Mouse (Mus musculus): ENCODE results near the gene Slc8b1. TPM values are rescaled to one million over a fixed set of nuclear protein-coding genes. Genes with fewer than 3 reads are reported as not detected.
A peak's percentile ranks its signal among the peaks of the same experiment; 100 is the strongest.

Gene Slc8b1
- 19.6 TPM for polyA plus RNA-seq (2012; fragmentation: generic; extraction: Trizol)

- H3K4me2 ChIP-seq (ENCODE audit: low read depth): peak within 1 kb of the TSS; percentile 90
- H3K79me2 ChIP-seq (ENCODE audit: control insufficient read depth, insufficient read depth): peaks cover 9% of the 10 kb centered on the region
- no peaks in the 10 kb centered on the region for H3K36me3 ChIP-seq (ENCODE audit: control insufficient read depth, insufficient read depth)
- peak within 1 kb of the TSS; percentile 64 for H3K4me3 ChIP-seq
- TF ChIP-seq CEBPB (IDR thresholded peaks at IDR 0.05; ENCODE audit: insufficient read depth, poor library complexity, severe bottlenecking) (no peak), POLR2A (IDR thresholded peaks at IDR 0.05; ENCODE audit: insufficient read length, low read depth) (peak; percentile 82), TCF12 (IDR thresholded peaks at IDR 0.05; ENCODE audit: insufficient read depth, poor library complexity, severe bottlenecking) (no peak), SRF (IDR thresholded peaks at IDR 0.05; ENCODE audit: control insufficient read depth, insufficient read length, low read depth) (peak; percentile 51), POLR2AphosphoS2 (IDR thresholded peaks at IDR 0.05; ENCODE audit: insufficient read length, low read depth) (peak; percentile 59), MYOG (IDR thresholded peaks at IDR 0.05; ENCODE audit: control insufficient read depth in 1 of 3, insufficient read depth in 1 of 3, insufficient read length in 2 of 3, low read depth in 2 of 3) (peak in 1 of 3 experiments; percentile 4), E2F4 (IDR thresholded peaks at IDR 0.05; ENCODE audit: insufficient read depth) (no peak)
- no peaks in the 10 kb centered on the region for H3K27me3 ChIP-seq (ENCODE audit: control insufficient read depth, insufficient read depth, insufficient read length)
- H3ac ChIP-seq (ENCODE audit: control insufficient read depth, insufficient read length): no peak within 1 kb of the TSS
Observed at GRCm38 (mm10) chr5:120510982-120511642, at the start of gene Slc8b1. Gene Slc8b1, plus strand, starts transcription at chr5:120511168.

- Histone ChIP-seq H3ac (ENCODE audit: control insufficient read depth, insufficient read length) (no peak overlapping the region), H3K27me3 (ENCODE audit: control insufficient read depth, insufficient read depth, insufficient read length) (peaks cover 28% of the 10 kb centered on the region), H3K36me3 (ENCODE audit: control insufficient read depth, insufficient read depth) (no peaks in the 10 kb centered on the region)
Observed at GRCm38 (mm10) chr5:120461902-120462301, 49.1 kb upstream of the Slc8b1 start.

GRCm38 (mm10) chr5:120464321-120464720 is 46.6 kb upstream of the Slc8b1 start:
- Histone ChIP-seq H3K4me3 (no peak overlapping the region), H3K79me2 (ENCODE audit: control insufficient read depth, insufficient read depth) (no peaks in the 10 kb centered on the region), H3K36me3 (ENCODE audit: control insufficient read depth, insufficient read depth) (no peaks in the 10 kb centered on the region), H3K27me3 (ENCODE audit: control insufficient read depth, insufficient read depth, insufficient read length) (peaks cover 38% of the 10 kb centered on the region), H3ac (ENCODE audit: control insufficient read depth, insufficient read length) (no peak overlapping the region), H3K4me2 (ENCODE audit: low read depth) (no peak overlapping the region)
- no peak for TF ChIP-seq TCF3 (IDR thresholded peaks at IDR 0.05; ENCODE audit: insufficient read length, low read depth)
- TF ChIP-seq POLR2A (IDR thresholded peaks at IDR 0.05; ENCODE audit: insufficient read length, low read depth): no peak
- TF ChIP-seq USF1 (IDR thresholded peaks at IDR 0.05; ENCODE audit: low read depth): no peak
- TF ChIP-seq REST (IDR thresholded peaks at IDR 0.05; ENCODE audit: insufficient read depth, insufficient read length): no peak
- no peak for TF ChIP-seq MAX (IDR thresholded peaks at IDR 0.05; ENCODE audit: low read depth)
- no peak for TF ChIP-seq CEBPB (IDR thresholded peaks at IDR 0.05; ENCODE audit: insufficient read depth, poor library complexity, severe bottlenecking)
- no peak for TF ChIP-seq MYOD1 (IDR thresholded peaks at IDR 0.05; ENCODE audit: control insufficient read depth in 1 of 3, insufficient read length in 2 of 3, low read depth in 2 of 3)
- no peak for TF ChIP-seq E2F4 (IDR thresholded peaks at IDR 0.05; ENCODE audit: insufficient read depth)
- no peak for TF ChIP-seq MYOG (IDR thresholded peaks at IDR 0.05; ENCODE audit: control insufficient read depth in 1 of 3, insufficient read depth in 1 of 3, insufficient read length in 2 of 3, low read depth in 2 of 3)
- TF ChIP-seq SRF (IDR thresholded peaks at IDR 0.05; ENCODE audit: control insufficient read depth, insufficient read length, low read depth): no peak
- TF ChIP-seq POLR2AphosphoS2 (IDR thresholded peaks at IDR 0.05; ENCODE audit: insufficient read length, low read depth): no peak
- no peak for TF ChIP-seq TCF12 (IDR thresholded peaks at IDR 0.05; ENCODE audit: insufficient read depth, poor library complexity, severe bottlenecking)

More at GRCm38 (mm10) chr5:120461902-120462301, 49.1 kb upstream of the Slc8b1 start:
- Histone ChIP-seq H3K4me2 (ENCODE audit: low read depth) (no peak overlapping the region), H3K4me3 (no peak overlapping the region), H3K79me2 (ENCODE audit: control insufficient read depth, insufficient read depth) (no peaks in the 10 kb centered on the region)
- TF ChIP-seq E2F4 (IDR thresholded peaks at IDR 0.05; ENCODE audit: insufficient read depth) (no peak), MAX (IDR thresholded peaks at IDR 0.05; ENCODE audit: low read depth) (no peak), REST (IDR thresholded peaks at IDR 0.05; ENCODE audit: insufficient read depth, insufficient read length) (no peak), TCF3 (IDR thresholded peaks at IDR 0.05; ENCODE audit: insufficient read length, low read depth) (no peak)

GRCm38 (mm10) chr5:120465062-120465461 is 45.9 kb upstream of the Slc8b1 start:
- TF ChIP-seq MYOG (IDR thresholded peaks at IDR 0.05; ENCODE audit: control insufficient read depth in 1 of 3, insufficient read depth in 1 of 3, insufficient read length in 2 of 3, low read depth in 2 of 3) (no peak), USF1 (IDR thresholded peaks at IDR 0.05; ENCODE audit: low read depth) (no peak), TCF12 (IDR thresholded peaks at IDR 0.05; ENCODE audit: insufficient read depth, poor library complexity, severe bottlenecking) (no peak), TCF3 (IDR thresholded peaks at IDR 0.05; ENCODE audit: insufficient read length, low read depth) (no peak), MAX (IDR thresholded peaks at IDR 0.05; ENCODE audit: low read depth) (no peak)
- Histone ChIP-seq H3ac (ENCODE audit: control insufficient read depth, insufficient read length) (no peak overlapping the region), H3K79me2 (ENCODE audit: control insufficient read depth, insufficient read depth) (no peaks in the 10 kb centered on the region), H3K36me3 (ENCODE audit: control insufficient read depth, insufficient read depth) (no peaks in the 10 kb centered on the region), H3K4me3 (no peak overlapping the region), H3K27me3 (ENCODE audit: control insufficient read depth, insufficient read depth, insufficient read length) (peaks cover 36% of the 10 kb centered on the region), H3K4me2 (ENCODE audit: low read depth) (no peak overlapping the region)

GRCm38 (mm10) chr5:120465860-120466259 is 45.1 kb upstream of the Slc8b1 start:
- Histone ChIP-seq H3K79me2 (ENCODE audit: control insufficient read depth, insufficient read depth) (no peaks in the 10 kb centered on the region), H3K4me3 (no peak overlapping the region), H3K4me2 (ENCODE audit: low read depth) (no peak overlapping the region), H3ac (ENCODE audit: control insufficient read depth, insufficient read length) (no peak overlapping the region), H3K36me3 (ENCODE audit: control insufficient read depth, insufficient read depth) (no peaks in the 10 kb centered on the region), H3K27me3 (ENCODE audit: control insufficient read depth, insufficient read depth, insufficient read length) (peaks cover 30% of the 10 kb centered on the region)
- TF ChIP-seq MAX (IDR thresholded peaks at IDR 0.05; ENCODE audit: low read depth) (no peak), CEBPB (IDR thresholded peaks at IDR 0.05; ENCODE audit: insufficient read depth, poor library complexity, severe bottlenecking) (no peak), MYOD1 (IDR thresholded peaks at IDR 0.05; ENCODE audit: control insufficient read depth in 1 of 3, insufficient read length in 2 of 3, low read depth in 2 of 3) (no peak), POLR2A (IDR thresholded peaks at IDR 0.05; ENCODE audit: insufficient read length, low read depth) (no peak), E2F4 (IDR thresholded peaks at IDR 0.05; ENCODE audit: insufficient read depth) (no peak), TCF12 (IDR thresholded peaks at IDR 0.05; ENCODE audit: insufficient read depth, poor library complexity, severe bottlenecking) (no peak), MYOG (IDR thresholded peaks at IDR 0.05; ENCODE audit: control insufficient read depth in 1 of 3, insufficient read depth in 1 of 3, insufficient read length in 2 of 3, low read depth in 2 of 3) (no peak), USF1 (IDR thresholded peaks at IDR 0.05; ENCODE audit: low read depth) (no peak), REST (IDR thresholded peaks at IDR 0.05; ENCODE audit: insufficient read depth, insufficient read length) (no peak), TCF3 (IDR thresholded peaks at IDR 0.05; ENCODE audit: insufficient read length, low read depth) (no peak), SRF (IDR thresholded peaks at IDR 0.05; ENCODE audit: control insufficient read depth, insufficient read length, low read depth) (no peak), POLR2AphosphoS2 (IDR thresholded peaks at IDR 0.05; ENCODE audit: insufficient read length, low read depth) (no peak)
